Mouse (Mus musculus) gonadal fat pad, adult 2 months (tissue): ENCODE measurements around the gene Pkn3. TPM values are rescaled to one million over a fixed set of nuclear protein-coding genes. Genes with fewer than 3 reads are reported as not detected.
"Not testable (repeated sequence)": the region's sequence is repeated elsewhere in the genome, so short reads cannot be mapped to it uniquely, and the experiment has no call there.

Source experiments
- DNase-seq: peaks from one replicate; pipeline ENCODE4 v3.0.0-alpha.2; 2012; ENCODE audit warnings: low read depth
- polyA plus RNA-seq: library from polyadenylated mRNA; depleted of rRNA; stranded (reverse); fragments of >200 nt; gene quantifications from 2 replicates; pipeline ENCODE4 v1.2.3, GENCODE M21; 2012; rRNA removed

Pkn3 gene
- 9.1 and 12.3 TPM in 2 replicates for polyA plus RNA-seq

GRCm38 (mm10) chr2:30077502-30078348 is at the start of gene Pkn3:
TSS of gene Pkn3 (plus strand) at chr2:30077684.
- DNase-seq, result no peak

DNA sequence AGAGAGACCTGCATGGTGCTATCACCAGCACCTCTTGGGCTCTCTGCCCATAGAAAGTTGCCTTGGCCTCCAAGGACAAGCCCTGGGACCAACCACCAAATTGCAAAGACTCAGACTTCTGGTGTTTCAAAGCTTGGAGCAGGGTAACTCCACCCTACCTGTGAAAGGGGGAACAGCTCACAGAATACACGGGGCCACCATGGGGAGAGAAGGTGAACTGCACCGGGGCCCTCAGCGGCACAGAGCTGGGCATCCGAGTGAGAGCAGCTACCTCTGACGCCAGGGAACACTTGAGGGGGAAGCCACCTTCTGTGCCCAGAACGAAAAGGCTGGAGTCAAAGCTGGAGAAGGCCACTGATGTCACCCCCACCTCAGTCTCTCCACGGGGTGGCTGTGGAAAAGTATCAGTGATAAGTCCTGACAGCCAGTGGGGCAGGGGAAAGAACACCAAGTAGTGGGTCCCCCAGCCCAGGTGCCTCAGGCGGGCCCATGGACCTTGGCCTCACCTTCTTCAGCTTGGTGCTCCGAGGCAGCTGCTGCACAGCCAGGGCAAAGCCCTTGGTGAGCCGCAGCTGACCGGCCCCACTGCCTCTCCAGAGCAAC is 45.1 kb upstream of the Pkn3 start:
- no peak for DNase-seq

DNA sequence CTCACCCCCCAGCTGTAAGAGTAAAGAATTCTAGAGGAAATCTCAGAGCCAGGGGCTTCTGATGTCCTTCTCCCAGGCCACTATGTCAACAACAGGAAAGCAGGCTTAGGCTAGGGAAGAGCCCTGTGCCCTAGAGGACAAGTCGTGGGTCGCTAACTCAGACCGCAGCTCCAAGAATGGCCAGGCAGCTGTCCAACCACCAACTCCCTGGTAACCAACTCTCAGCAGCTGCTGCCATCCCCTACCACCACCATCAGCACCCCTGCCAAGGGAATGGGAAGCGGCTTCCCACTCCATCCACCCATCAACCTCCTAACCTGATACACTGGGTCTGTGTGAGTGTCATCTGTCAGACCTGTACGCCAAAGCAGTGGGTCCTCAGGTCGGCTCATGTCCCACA is 44.5 kb upstream of the Pkn3 start:
- DNase-seq, result no peak

DNA sequence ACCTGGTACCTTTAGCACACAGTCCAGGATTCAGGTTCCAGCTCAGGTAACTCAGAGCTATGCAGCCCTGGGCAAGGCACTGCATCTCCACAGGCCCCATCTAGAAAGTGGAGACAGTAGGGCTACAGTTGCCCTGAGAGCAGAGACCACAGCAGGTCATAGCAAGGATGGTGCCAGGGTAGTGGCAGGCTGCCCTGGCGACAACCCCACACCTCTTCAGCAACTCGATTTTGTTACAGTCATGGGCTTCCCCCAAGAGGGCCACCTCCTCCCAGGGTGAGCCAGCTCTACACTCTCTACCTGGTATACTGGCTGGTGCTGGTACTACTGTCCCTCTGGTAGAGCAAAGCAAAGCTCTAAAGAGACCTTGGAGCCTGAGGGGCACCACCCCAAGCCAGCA is 39.7 kb upstream of the Pkn3 start:
- DNase-seq, result no peak

DNA sequence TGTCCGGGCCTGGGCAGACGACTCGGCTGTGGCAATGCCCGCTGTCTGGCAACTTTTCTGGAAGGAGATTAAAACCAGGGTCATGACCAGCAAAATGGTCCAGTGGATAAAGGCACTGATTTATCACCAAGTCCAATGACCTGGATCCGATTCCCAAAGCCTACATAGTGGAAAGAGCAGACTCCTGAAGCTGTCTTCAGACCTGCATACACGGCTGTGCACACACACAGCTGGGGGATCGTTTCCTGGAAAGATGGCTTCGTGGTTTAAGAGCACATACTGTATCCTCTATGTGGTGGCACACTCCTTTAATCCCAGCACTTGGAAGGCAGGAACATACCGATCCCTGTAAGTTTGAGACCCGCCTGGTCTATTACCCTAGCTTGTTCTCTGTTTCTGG is 39.1 kb upstream of the Pkn3 start:
- DNase-seq, result no peak

- DNase-seq, result peak; percentile 51
Observed at GRCm38 (mm10) chr2:30039687-30040086, 37.8 kb upstream of the Pkn3 start.

- no peak for DNase-seq
Observed at GRCm38 (mm10) chr2:30042445-30042844, 35.0 kb upstream of the Pkn3 start.

- no peak for DNase-seq
Observed at GRCm38 (mm10) chr2:30044550-30044949, 32.9 kb upstream of the Pkn3 start.

GRCm38 (mm10) chr2:30047127-30047526 is 30.4 kb upstream of the Pkn3 start:
- DNase-seq, result no peak

GRCm38 (mm10) chr2:30048101-30048501 is 29.4 kb upstream of the Pkn3 start:
- no peak for DNase-seq

- DNase-seq, result no peak
Observed at GRCm38 (mm10) chr2:30048699-30049388, 28.6 kb upstream of the Pkn3 start, which contains the start of gene Wdr34. TSS of gene Wdr34 (minus strand) at chr2:30048881.

DNA sequence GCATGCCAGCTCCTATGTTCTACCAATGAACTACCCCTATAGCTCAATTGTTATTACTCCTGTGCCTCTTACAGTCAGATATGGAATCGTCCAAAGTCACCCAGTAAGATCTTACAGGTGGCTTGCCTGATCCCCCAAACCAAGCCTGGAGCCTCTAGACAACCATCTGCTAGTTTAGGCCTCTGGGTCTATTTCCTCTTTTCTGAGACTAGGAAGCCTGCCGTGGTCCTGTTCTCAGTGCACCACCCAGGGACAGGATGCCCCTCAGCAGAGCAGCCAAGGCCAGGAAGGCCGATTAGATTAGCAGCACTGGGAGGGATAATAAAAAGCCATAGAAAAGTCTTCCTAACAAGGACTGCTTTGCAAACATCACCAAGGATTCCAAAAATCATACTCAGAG is 27.7 kb upstream of the Pkn3 start:
- DNase-seq, result no peak

- no peak for DNase-seq
Observed at GRCm38 (mm10) chr2:30051992-30052761, 25.3 kb upstream of the Pkn3 start.

- not testable (repeated sequence) for DNase-seq
Observed at GRCm38 (mm10) chr2:30055310-30055709, 22.2 kb upstream of the Pkn3 start.

- DNase-seq, result no peak
Observed at GRCm38 (mm10) chr2:30056736-30057135, 20.7 kb upstream of the Pkn3 start.

- DNase-seq, result no peak
Observed at GRCm38 (mm10) chr2:30057223-30057904, 20.1 kb upstream of the Pkn3 start, which contains the start of gene Set. TSS of gene Set (plus strand) at chr2:30057378.

GRCm38 (mm10) chr2:30058418-30058817 is 19.1 kb upstream of the Pkn3 start:
- DNase-seq, result no peak

GRCm38 (mm10) chr2:30061215-30062166 is 16.0 kb upstream of the Pkn3 start:
- DNase-seq, result no peak

GRCm38 (mm10) chr2:30062249-30063093 is 15.0 kb upstream of the Pkn3 start:
- DNase-seq, result no peak
